Mouse (Mus musculus) E14TG2a.4 (cell line): ENCODE measurements around the gene Gm49405.

Experiments used
- CTCF ChIP-seq: conservative IDR thresholded peaks from 2 replicates; pipeline ENCODE4 v1.5.1; 2014; ENCODE audit warnings: low read length
- NANOG ChIP-seq: IDR thresholded peaks from 2 replicates; pipeline ENCODE4 v1.6.1; 2014; ENCODE audit warnings: borderline replicate concordance, low read length, mixed read lengths

- TF ChIP-seq CTCF (no peak), NANOG (no peak)
Measured at GRCm38 (mm10) chr19:4033298-4033697, 32.9 kb downstream of the Gm49405 start.
